Mouse (Mus musculus) limb, embryonic 12.5 days (tissue): ENCODE data around the gene Ppp1r10. TPM values are rescaled to one million over a fixed set of nuclear protein-coding genes. Genes with fewer than 3 reads are reported as not detected.
A peak's percentile ranks its signal among the peaks of the same experiment; 100 is the strongest.
"Not testable (repeated sequence)": the region's sequence is repeated elsewhere in the genome, so short reads cannot be mapped to it uniquely, and the experiment has no call there.

Experiments used
- ATAC-seq: fragments of 200-750 bp; cut with Nextera tagmentation; 2 replicates; pipeline ENCODE4 v1.8.0; 2017; ENCODE audit warnings: low read depth, moderate TSS enrichment; ENCODE audit not compliant: insufficient number of reproducible peaks, insufficient read depth, low FRiP score, low TSS enrichment
- H3K27ac ChIP-seq: fragments of 300-500 bp; sonication (generic); 2 replicates; pipeline ENCODE4 v1.5.1; 2016; ENCODE audit warnings: mild to moderate bottlenecking, moderate library complexity
- H3K27me3 ChIP-seq: fragments of 300-500 bp; sonication (generic); 2 replicates; pipeline ENCODE4 v1.6.1; 2016; ENCODE audit warnings: mild to moderate bottlenecking, moderate library complexity
- H3K36me3 ChIP-seq: fragments of 300-500 bp; sonication (generic); 2 replicates; pipeline ENCODE4 v1.6.1; 2016; ENCODE audit warnings: mild to moderate bottlenecking, moderate library complexity
- H3K4me1 ChIP-seq: fragments of 300-500 bp; sonication (generic); replicated peaks from 2 replicates; pipeline ENCODE4 v1.6.1; 2016
- H3K4me2 ChIP-seq: fragments of 300-500 bp; sonication (generic); 2 replicates; pipeline ENCODE4 v1.6.1; 2016; ENCODE audit warnings: mild to moderate bottlenecking, moderate library complexity
- H3K4me3 ChIP-seq: fragments of 300-500 bp; sonication (generic); replicated peaks from 2 replicates; pipeline ENCODE4 v1.5.1; 2016; ENCODE audit warnings: mild to moderate bottlenecking
- H3K9ac ChIP-seq: fragments of 300-500 bp; sonication (generic); replicated peaks from 2 replicates; pipeline ENCODE4 v1.6.1; 2016; ENCODE audit warnings: mild to moderate bottlenecking, moderate library complexity
- H3K9me3 ChIP-seq: fragments of 300-500 bp; sonication (generic); 2 replicates; pipeline ENCODE4 v1.6.1; 2016; ENCODE audit warnings: mild to moderate bottlenecking, moderate library complexity
- WGBS: fragments of 180-500 bp; shearing (Covaris S2); methylation state at CpG from one replicate; pipeline ENCODE4 v1.1.7; 2016; 5-methylcytosine and 5-hydroxymethylcytosine counted together
- polyA plus RNA-seq: library from polyadenylated mRNA; unstranded; fragments of >200 nt; fragmentation: Nextera tagmentation; extraction: Ambion mirVana; gene quantifications from 2 replicates; pipeline ENCODE4 v1.2.1, GENCODE M21; 2016

Ppp1r10 gene
- polyA plus RNA-seq, 1 experiment from 2014 or later, result 50.7 TPM

DNA sequence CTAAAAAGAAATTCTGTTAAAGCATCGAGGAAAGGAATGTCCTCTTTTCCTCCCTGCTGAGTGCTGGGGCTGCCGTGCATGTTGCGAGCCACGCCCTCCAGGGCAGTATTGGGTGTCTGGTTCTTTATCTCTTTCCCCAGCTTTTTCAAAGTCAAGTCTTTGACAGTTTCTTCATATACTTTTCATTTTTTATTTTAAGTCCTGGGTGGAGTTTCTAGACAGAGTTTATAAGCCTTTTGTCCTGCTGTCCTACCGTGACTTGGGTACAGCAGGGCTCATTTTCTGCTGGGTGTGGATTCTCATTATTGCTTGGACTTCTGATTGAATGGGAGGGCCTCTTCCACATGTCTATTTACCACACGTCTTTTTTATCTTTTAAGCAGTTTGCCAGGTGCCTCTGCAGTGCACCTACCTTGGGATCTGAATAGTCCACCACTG is 3.6 kb downstream of the Ppp1r10 start:
- no peak overlapping the region; the same call in 1 of the 2 replicates for H3K9ac ChIP-seq
- ATAC-seq, result no peak
- 58% methylated on average over 6 of the region's 6 CpGs for WGBS
- H3K4me3 ChIP-seq, result peak overlapping the region; percentile 70
- no peaks in the 10 kb centered on the region for H3K27me3 ChIP-seq
- peaks cover 26% of the 10 kb centered on the region for H3K4me1 ChIP-seq
- no peaks in the 10 kb centered on the region for H3K9me3 ChIP-seq
- peak overlapping the region; percentile 87 for H3K4me2 ChIP-seq
- H3K27ac ChIP-seq, result peak overlapping the region; percentile 96
- peaks cover 24% of the 10 kb centered on the region for H3K36me3 ChIP-seq

DNA sequence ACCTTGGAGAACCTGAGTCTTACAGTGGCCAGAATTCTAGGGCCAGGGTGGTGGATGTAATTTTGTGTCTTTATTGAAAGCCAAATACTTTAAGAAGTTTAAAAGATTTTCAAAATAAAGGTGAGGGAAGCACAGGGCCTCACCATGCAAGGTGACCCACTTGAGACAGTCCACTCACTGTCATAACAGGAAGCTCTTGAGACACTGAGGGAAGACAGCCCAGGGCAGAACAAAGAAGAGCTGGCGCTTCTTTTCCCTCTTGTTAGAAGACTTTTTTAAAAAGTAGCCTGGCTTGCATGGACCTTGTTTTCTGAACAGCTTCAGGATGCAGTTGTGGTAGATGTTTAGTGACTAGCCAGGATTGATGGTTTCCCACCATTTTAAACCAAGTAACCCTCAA is 4.2 kb downstream of the Ppp1r10 start:
- Histone ChIP-seq H3K27me3 (no peaks in the 10 kb centered on the region), H3K36me3 (peaks cover 29% of the 10 kb centered on the region), H3K27ac (peak overlapping the region; percentile 96), H3K9ac (no peak overlapping the region; the same call in 1 of the 2 replicates), H3K4me2 (peak overlapping the region; percentile 87), H3K4me1 (peaks cover 24% of the 10 kb centered on the region), H3K4me3 (0 out of 2 replicates have a peak overlapping the region, but pooled peaks have one; percentile 70), H3K9me3 (no peaks in the 10 kb centered on the region)
- ATAC-seq, result no peak
- 88% methylated on average over 1 of the region's 1 CpGs for WGBS

DNA sequence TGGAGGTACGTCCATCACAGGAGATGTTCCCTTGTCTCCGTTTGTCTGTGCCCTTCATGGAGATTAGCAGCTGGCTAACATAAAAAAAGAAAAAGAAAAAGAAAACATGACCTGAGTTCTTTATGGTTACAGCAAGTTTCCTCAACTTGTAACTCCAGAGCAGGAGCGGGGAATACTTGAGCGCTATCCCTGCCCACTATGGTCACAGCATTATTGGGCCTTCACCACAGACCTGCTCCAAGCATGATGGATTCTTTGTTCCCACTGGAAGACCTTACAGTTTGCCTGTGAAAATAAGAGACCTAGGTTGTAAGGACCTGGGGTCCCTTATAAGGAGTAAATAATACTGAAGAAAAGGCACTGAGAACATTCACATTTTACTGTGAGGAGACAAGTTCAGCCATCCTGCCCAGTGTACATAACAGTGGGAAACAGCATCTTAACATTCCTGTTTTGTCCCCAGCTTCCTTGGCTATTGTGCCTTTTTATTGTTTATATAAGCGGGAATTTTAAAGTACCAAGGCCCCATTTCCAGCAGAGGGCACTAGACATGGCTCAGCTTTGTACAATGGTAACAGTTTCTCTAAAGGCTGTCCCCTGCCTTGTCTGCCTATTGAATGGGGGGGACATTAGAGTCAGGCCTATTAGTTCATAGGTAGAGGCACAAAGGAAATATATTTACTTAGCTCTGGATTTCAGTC is 4.8 kb downstream of the Ppp1r10 start:
- H3K27me3 ChIP-seq, result no peaks in the 10 kb centered on the region
- no peak overlapping the region for H3K4me2 ChIP-seq
- peaks cover 21% of the 10 kb centered on the region for H3K4me1 ChIP-seq
- WGBS, result 76% methylated on average over 5 of the region's 5 CpGs
- H3K36me3 ChIP-seq, result peaks cover 35% of the 10 kb centered on the region
- no peak overlapping the region; the same call in 1 of the 2 replicates for H3K9ac ChIP-seq
- H3K9me3 ChIP-seq, result no peaks in the 10 kb centered on the region
- H3K4me3 ChIP-seq, result no peak overlapping the region
- H3K27ac ChIP-seq, result peak overlapping the region; percentile 96; the same call in 1 of the 2 replicates
- ATAC-seq, result no peak

DNA sequence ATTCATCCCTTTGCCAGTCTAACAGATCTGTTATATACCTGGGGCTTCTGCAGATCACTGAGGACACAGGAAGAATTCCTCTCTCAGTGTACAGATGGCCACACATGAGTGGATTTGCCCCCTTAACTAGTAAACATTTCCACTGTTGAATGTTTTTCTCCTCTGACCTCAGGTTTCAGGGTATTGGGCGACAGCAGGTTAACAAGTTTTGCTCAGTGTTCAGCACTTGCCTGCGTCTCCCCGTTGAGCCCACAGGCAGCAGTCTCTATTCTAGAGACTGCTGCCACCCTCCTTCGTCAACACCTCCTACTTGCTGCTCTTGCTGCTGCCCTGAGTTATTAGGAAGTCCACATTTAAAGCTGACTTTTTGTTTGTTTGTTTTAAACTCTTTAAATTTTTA is 5.5 kb downstream of the Ppp1r10 start:
- Histone ChIP-seq H3K4me1 (peaks cover 21% of the 10 kb centered on the region), H3K27ac (no peak overlapping the region), H3K9ac (no peak overlapping the region), H3K36me3 (peaks cover 42% of the 10 kb centered on the region), H3K27me3 (no peaks in the 10 kb centered on the region), H3K9me3 (no peaks in the 10 kb centered on the region), H3K4me3 (no peak overlapping the region), H3K4me2 (no peak overlapping the region)
- no peak for ATAC-seq
- WGBS, result 92% methylated on average over 4 of the region's 4 CpGs

DNA sequence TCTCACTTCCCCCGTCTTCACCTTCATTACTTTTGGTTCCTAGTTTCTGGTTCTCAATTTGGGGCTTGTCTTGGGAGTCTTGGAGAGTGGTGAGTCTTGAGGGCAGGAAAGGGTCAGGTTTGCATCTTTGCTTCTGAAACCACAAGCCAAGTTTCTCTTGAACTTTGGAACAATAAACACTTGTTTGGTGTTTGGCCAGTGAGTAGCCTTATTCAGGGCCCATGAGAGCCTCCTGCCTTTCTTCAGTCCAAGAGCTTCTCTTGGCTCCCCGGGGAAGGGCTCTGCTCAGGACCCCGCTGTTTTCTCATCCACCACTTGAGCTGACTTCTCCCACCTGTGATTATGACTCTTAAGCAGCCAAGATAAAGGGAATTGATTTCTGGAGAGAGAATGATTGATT is 6.3 kb downstream of the Ppp1r10 start:
- Histone ChIP-seq H3K9me3 (no peaks in the 10 kb centered on the region), H3K9ac (no peak overlapping the region), H3K27me3 (no peaks in the 10 kb centered on the region), H3K27ac (no peak overlapping the region), H3K4me3 (no peak overlapping the region), H3K36me3 (peaks cover 50% of the 10 kb centered on the region), H3K4me1 (peaks cover 21% of the 10 kb centered on the region), H3K4me2 (no peak overlapping the region)
- 84% methylated on average over 3 of the region's 3 CpGs for WGBS
- ATAC-seq, result no peak

DNA sequence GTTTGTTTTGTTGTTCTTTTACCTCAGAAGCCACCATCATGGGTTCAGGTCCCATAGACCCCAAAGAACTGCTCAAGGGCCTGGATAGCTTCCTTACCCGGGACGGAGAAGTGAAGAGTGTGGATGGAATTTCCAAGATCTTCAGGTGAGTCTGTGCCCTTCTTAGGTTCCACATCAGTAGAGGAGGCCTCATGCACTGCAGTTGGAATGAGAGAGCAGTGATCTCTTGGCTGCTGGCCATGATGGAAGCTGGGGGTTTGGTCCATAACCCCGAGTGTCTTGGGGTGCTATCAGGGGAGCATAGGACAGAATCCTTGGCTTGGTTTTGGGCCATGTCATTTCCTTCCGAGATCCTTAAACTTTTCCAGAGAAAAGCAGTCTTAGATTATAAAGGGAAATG is 7.0 kb downstream of the Ppp1r10 start:
- no peak overlapping the region for H3K4me2 ChIP-seq
- WGBS, result 94% methylated on average over 4 of the region's 4 CpGs
- ATAC-seq, result no peak
- H3K36me3 ChIP-seq, result peaks cover 57% of the 10 kb centered on the region
- H3K27me3 ChIP-seq, result no peaks in the 10 kb centered on the region
- no peak overlapping the region for H3K9ac ChIP-seq
- no peak overlapping the region for H3K4me3 ChIP-seq
- H3K4me1 ChIP-seq, result peaks cover 21% of the 10 kb centered on the region
- H3K9me3 ChIP-seq, result no peaks in the 10 kb centered on the region
- no peak overlapping the region for H3K27ac ChIP-seq

DNA sequence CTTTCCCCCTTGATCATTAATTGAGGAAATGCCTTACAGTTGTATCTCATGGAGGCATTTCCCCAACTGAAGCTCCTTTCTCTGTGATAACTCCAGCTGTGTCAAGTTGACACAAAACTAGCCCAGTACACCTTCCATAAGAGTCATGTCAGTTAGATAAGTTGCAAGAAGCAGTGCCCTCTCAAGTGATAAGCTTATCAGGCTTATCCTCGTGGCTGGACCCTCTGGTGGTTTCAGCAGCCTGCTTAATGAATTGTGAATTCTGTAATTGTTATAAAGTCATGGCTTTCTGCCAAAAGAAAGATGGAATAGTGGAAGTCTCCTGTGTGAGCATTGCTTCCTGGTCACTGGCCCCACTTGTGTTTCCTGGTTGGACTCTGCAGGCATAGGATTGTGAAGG is 11.2 kb downstream of the Ppp1r10 start:
- 86% methylated on average over 1 of the region's 1 CpGs for WGBS
- no peak for ATAC-seq
- no peaks in the 10 kb centered on the region for H3K27me3 ChIP-seq
- no peaks in the 10 kb centered on the region for H3K9me3 ChIP-seq
- H3K36me3 ChIP-seq, result peaks cover 92% of the 10 kb centered on the region
- no peaks in the 10 kb centered on the region for H3K4me1 ChIP-seq
- H3K4me3 ChIP-seq, result no peak overlapping the region
- no peak overlapping the region for H3K27ac ChIP-seq
- H3K9ac ChIP-seq, result no peak overlapping the region
- H3K4me2 ChIP-seq, result no peak overlapping the region

DNA sequence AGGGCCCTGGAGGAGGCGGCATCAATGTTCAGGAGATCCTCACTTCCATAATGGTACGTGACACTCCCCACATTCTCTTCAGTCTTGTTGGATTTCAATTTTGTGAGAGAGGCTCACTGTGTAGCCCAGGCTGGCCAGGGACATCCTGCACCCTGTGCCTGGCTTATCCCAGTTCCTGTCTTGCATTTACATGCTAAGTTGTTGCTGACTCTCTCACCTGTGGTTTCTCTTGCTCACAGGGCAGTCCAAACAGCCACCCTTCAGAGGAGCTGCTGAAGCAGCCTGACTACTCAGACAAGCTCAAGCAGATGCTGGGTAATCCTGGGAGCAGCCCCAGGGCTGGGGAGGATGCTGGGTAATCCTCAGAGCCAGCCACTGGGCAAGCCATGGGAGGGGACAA is 13.3 kb downstream of the Ppp1r10 start:
- Histone ChIP-seq H3K27ac (no peak overlapping the region), H3K4me1 (no peaks in the 10 kb centered on the region), H3K9ac (no peak overlapping the region), H3K4me3 (no peak overlapping the region), H3K36me3 (peaks cover 78% of the 10 kb centered on the region), H3K9me3 (no peaks in the 10 kb centered on the region), H3K27me3 (no peaks in the 10 kb centered on the region), H3K4me2 (no peak overlapping the region)
- no peak for ATAC-seq
- WGBS, result 100% methylated on average over 2 of the region's 2 CpGs

DNA sequence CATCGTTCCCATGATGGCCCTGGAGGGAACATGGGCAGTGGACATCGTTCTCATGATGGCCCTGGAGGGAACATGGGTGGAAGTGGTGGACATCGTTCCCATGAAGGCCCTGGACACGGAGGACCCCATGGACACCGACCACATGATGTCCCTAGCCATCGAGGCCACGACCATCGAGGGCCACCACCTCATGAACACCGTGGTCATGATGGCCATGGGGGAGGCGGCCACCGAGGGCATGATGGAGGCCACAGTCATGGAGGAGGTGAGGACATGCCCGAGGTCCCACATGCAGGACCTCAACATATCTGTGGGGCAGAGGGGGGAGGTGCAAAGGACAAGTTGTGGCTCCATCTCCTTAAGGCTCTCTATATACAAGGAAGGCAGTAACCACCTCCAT is 14.4 kb downstream of the Ppp1r10 start:
- no peak overlapping the region for H3K9ac ChIP-seq
- H3K4me2 ChIP-seq, result no peak overlapping the region
- ATAC-seq, result no peak
- H3K4me3 ChIP-seq, result no peak overlapping the region
- H3K27me3 ChIP-seq, result no peaks in the 10 kb centered on the region
- no peak overlapping the region for H3K27ac ChIP-seq
- WGBS, result 95% methylated on average over 12 of the region's 12 CpGs
- H3K4me1 ChIP-seq, result no peaks in the 10 kb centered on the region
- H3K9me3 ChIP-seq, result no peaks in the 10 kb centered on the region
- peaks cover 67% of the 10 kb centered on the region for H3K36me3 ChIP-seq

DNA sequence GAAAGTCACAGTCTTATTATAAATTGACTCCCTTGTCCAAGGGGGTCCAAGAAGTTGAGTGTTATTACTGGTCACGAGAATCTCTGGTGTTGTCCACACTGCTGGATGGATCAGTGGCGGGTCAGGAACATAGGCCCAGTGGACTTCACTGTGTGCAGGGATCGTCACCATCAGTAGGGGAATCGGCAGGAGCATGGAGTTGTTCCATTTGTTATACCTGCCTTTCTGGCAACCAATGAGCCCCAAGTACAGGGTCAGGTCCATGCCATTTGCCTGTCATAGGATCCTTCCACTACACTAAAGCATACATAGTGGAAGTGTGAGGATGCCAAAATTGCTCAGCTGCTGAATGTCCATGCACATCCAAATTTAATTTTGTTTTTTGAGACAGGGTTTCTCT is 16.4 kb downstream of the Ppp1r10 start:
- no peak overlapping the region for H3K27ac ChIP-seq
- H3K4me3 ChIP-seq, result no peak overlapping the region
- peaks cover 48% of the 10 kb centered on the region for H3K36me3 ChIP-seq
- H3K4me2 ChIP-seq, result no peak overlapping the region
- no peaks in the 10 kb centered on the region for H3K27me3 ChIP-seq
- no peaks in the 10 kb centered on the region for H3K4me1 ChIP-seq
- WGBS, result 87% methylated on average over 4 of the region's 4 CpGs
- ATAC-seq, result no peak
- no peak overlapping the region for H3K9ac ChIP-seq
- no peaks in the 10 kb centered on the region for H3K9me3 ChIP-seq

DNA sequence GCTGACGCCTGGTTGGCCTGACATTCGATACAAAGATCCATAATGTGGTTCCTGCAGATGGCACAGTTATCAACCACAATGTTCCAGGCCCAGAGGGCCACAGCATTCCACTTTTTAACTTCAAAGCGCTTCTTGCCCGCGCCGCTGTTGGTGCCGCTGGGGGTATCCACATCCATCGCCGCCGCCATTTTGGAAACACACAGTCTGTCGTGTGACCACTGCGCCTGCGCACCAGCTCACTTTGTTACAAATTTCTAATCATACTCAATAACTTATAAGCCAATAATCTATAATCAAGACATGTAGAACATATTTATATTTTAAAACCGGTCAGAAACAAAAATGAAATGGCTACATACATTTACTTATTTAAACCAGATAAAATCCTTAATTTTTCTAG is 19.5 kb downstream of the Ppp1r10 start:
- not testable (repeated sequence) for H3K4me2 ChIP-seq, ATAC-seq, H3K4me3 ChIP-seq, H3K9ac ChIP-seq, H3K27ac ChIP-seq, H3K9me3 ChIP-seq, H3K27me3 ChIP-seq, H3K4me1 ChIP-seq
- peaks cover 16% of the 10 kb centered on the region for H3K36me3 ChIP-seq
- 87% methylated on average over 14 of the region's 14 CpGs for WGBS
